Mouse (Mus musculus) Muller cell, postnatal 12 days (primary cell): ENCODE data around the gene Nr3c2.
A peak's percentile ranks its signal among the peaks of the same experiment; 100 is the strongest.

Source experiments
- DNase-seq: peaks from one replicate; pipeline ENCODE4 v3.0.0-alpha.2; 2015; ENCODE audit errors: inconsistent ontology term

Nr3c2 gene

GRCm38 (mm10) chr8:76899411-76900154 lies at the start of gene Nr3c2:
Gene Nr3c2, plus strand, starts transcription at chr8:76899442.
- peak; percentile 66 for DNase-seq

GRCm38 (mm10) chr8:76858534-76858933 lies 40.7 kb upstream of the Nr3c2 start:
- DNase-seq, result no peak

- no peak for DNase-seq
These were observed 39.5 kb upstream of the Nr3c2 start for GRCm38 (mm10) chr8:76859709-76860108.

GRCm38 (mm10) chr8:76863066-76863465 lies 36.2 kb upstream of the Nr3c2 start:
- DNase-seq, result no peak

GRCm38 (mm10) chr8:76876809-76877208 lies 22.4 kb upstream of the Nr3c2 start:
- no peak for DNase-seq

- DNase-seq, result peak; percentile 4
These were observed 2.2 kb upstream of the Nr3c2 start for GRCm38 (mm10) chr8:76897050-76897449.

GRCm38 (mm10) chr8:76898721-76899410 lies 376 bp upstream of the Nr3c2 start:
- DNase-seq, result peak; percentile 90

- DNase-seq, result peak; percentile 75
These were observed 1.2 kb downstream of the Nr3c2 start for GRCm38 (mm10) chr8:76900155-76901141.

GRCm38 (mm10) chr8:76901430-76902204 lies 2.4 kb downstream of the Nr3c2 start:
- peak; percentile 98 for DNase-seq

GRCm38 (mm10) chr8:76902205-76903078 lies 3.2 kb downstream of the Nr3c2 start:
- DNase-seq, result peak; percentile 6

- DNase-seq, result no peak
These were observed 12.0 kb downstream of the Nr3c2 start for GRCm38 (mm10) chr8:76911206-76911605.

- no peak for DNase-seq
These were observed 13.4 kb downstream of the Nr3c2 start for GRCm38 (mm10) chr8:76912678-76913077.

- no peak for DNase-seq
These were observed 14.0 kb downstream of the Nr3c2 start for GRCm38 (mm10) chr8:76913207-76913606.

GRCm38 (mm10) chr8:76915260-76915659 lies 16.0 kb downstream of the Nr3c2 start:
- DNase-seq, result no peak

GRCm38 (mm10) chr8:76919546-76919945 lies 20.3 kb downstream of the Nr3c2 start:
- no peak for DNase-seq

- no peak for DNase-seq
These were observed 24.9 kb downstream of the Nr3c2 start for GRCm38 (mm10) chr8:76924150-76924549.

- no peak for DNase-seq
These were observed 29.1 kb downstream of the Nr3c2 start for GRCm38 (mm10) chr8:76928326-76928725.

GRCm38 (mm10) chr8:76928808-76929207 lies 29.6 kb downstream of the Nr3c2 start:
- no peak for DNase-seq

GRCm38 (mm10) chr8:76965046-76965445 lies 65.8 kb downstream of the Nr3c2 start:
- peak; percentile 79 for DNase-seq

GRCm38 (mm10) chr8:76971187-76971586 lies 71.9 kb downstream of the Nr3c2 start:
- DNase-seq, result no peak
